Mouse (Mus musculus): ENCODE measurements around the gene Arpc4.

GRCm38 (mm10) chr6:113377496-113378385 is at the start of gene Arpc4, which contains the start of gene Tada3:
- TF ChIP-seq ZC3H11A (IDR thresholded peaks at IDR 0.05; ENCODE audit: low read depth, low read length) = no peak
- no peak for TF ChIP-seq RAD21 (IDR thresholded peaks at IDR 0.05; ENCODE audit: low read depth, low read length)
- 0 out of 2 replicates have a peak, but pooled peaks have one; percentile 5 for TF ChIP-seq USF1 (IDR thresholded peaks at IDR 0.05; ENCODE audit: low read depth, low read length)
- TF ChIP-seq MYC (IDR thresholded peaks at IDR 0.05; ENCODE audit: low read depth, low read length) = 0 out of 2 replicates have a peak, but pooled peaks have one; percentile 14
- peak; percentile 78 for TF ChIP-seq NRF1 (IDR thresholded peaks at IDR 0.05; ENCODE audit: insufficient read depth, low read depth, low read length, poor library complexity, severe bottlenecking)
- TF ChIP-seq JUND (IDR thresholded peaks at IDR 0.05; ENCODE audit: low read depth, low read length) = no peak
- no peak for TF ChIP-seq UBTF (IDR thresholded peaks at IDR 0.05; ENCODE audit: borderline replicate concordance, insufficient read depth, low read depth, low read length)
- TF ChIP-seq MEF2A (IDR thresholded peaks at IDR 0.05; ENCODE audit: extremely low read depth, insufficient replicate concordance, low read depth, low read length, poor library complexity, severe bottlenecking) = 0 out of 2 replicates have a peak, but pooled peaks have one; percentile 42
- TF ChIP-seq MAX (IDR thresholded peaks at IDR 0.05; ENCODE audit: low read length) = no peak
- TF ChIP-seq POLR2A (IDR thresholded peaks at IDR 0.05; ENCODE audit: control insufficient read depth in 1 of 2, insufficient read depth in 1 of 2, low read depth in 1 of 2, low read length in 2 of 2, poor library complexity in 1 of 2) = peak; percentile 74 to 77

Measured in MEL (cell line).